Mouse (Mus musculus): ENCODE results near the gene Cops7b.

DNA sequence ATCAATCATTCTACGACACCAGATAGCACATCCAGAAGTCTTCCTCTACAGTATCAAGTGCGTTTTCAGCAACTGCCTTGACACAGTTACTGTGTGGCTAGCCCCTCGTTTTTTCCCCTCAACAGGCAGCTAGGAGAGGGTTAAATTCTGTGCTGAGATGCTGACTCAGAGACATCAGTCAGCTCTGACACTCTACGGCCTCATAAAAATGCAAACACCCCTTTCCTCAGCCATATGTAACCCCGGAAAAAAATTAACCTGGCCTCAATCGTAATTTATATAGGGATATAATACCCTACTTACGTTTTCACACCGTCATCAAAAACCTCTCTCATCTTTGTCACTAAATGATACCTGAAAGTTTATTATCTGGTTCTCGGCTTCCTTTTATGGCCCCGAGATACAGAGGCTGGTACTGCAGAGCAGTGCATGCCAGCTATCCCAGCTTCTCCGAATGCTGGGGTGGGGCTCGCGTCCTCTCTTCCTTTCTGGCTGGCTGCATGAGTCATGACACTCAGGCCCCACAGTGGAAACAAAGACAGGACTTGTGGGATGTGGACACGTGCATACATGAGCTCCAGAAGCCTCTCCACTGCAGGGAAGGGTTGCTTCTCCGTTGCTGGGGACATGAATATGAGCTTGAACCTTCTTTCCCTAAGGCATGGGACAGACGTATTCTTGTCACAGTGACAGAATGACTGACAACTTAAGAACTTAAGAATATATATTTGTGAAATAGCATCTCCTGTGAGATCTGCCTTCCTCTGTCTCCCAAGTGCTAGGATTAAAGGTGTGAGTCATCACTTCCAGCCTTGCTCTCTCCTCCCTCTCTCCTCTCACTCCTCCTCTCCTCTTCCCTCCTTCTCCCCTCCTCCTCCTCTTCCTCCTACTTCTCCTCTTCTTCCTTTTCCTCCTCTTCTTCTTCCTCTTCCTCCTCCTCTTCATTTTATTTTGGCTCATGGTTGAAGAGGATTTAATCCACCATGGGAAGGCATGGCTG lies 40.6 kb downstream of the Cops7b start:
- TF ChIP-seq CTCF (IDR thresholded peaks at IDR 0.05; ENCODE audit: control insufficient read depth, insufficient read depth, low read length) (no peak), POLR2A (IDR thresholded peaks at IDR 0.05; ENCODE audit: borderline replicate concordance, control insufficient read depth, low read depth, low read length) (no peak)
